Mouse (Mus musculus) cortical plate, adult 2 months (tissue): Measurements from ENCODE around the gene Adamtsl1. TPM values are rescaled to one million over a fixed set of nuclear protein-coding genes. Genes with fewer than 3 reads are reported as not detected.

Experiments used
- H3K27ac ChIP-seq: fragments of 200-500 bp; 2 replicates; pipeline ENCODE4 v1.5.1; 2012; ENCODE audit warnings: low read length, control low read depth, inconsistent platforms; ENCODE audit not compliant: insufficient read depth
- H3K4me1 ChIP-seq: fragments of 200-500 bp; 2 replicates; pipeline ENCODE4 v1.6.1; 2011; ENCODE audit warnings: low read length; ENCODE audit not compliant: control insufficient read depth, insufficient read depth
- H3K4me3 ChIP-seq: fragments of 200-500 bp; 2 replicates; pipeline ENCODE4 v1.5.1; 2011; ENCODE audit warnings: mild to moderate bottlenecking, low read length, control low read depth; ENCODE audit not compliant: insufficient read depth
- CTCF ChIP-seq: fragments of 200-500 bp; IDR thresholded peaks from 2 replicates; pipeline ENCODE4 v1.5.1; 2011; ENCODE audit warnings: mild to moderate bottlenecking, control low read depth, low read length; ENCODE audit not compliant: insufficient read depth; ENCODE audit errors: extremely low read depth
- POLR2A ChIP-seq: fragments of 200-500 bp; IDR thresholded peaks from 2 replicates; pipeline ENCODE4 v1.6.1; 2011; ENCODE audit warnings: mild to moderate bottlenecking, low read length, control low read depth; ENCODE audit not compliant: insufficient read depth; ENCODE audit errors: extremely low read depth
- polyA plus RNA-seq: library from polyadenylated mRNA; depleted of rRNA; stranded (reverse); fragments of >200 nt; gene quantifications from 2 replicates; pipeline ENCODE4 v1.2.3, GENCODE M21; 2012

Adamtsl1 gene
- polyA plus RNA-seq, 1 experiment: 2.6 TPM

DNA sequence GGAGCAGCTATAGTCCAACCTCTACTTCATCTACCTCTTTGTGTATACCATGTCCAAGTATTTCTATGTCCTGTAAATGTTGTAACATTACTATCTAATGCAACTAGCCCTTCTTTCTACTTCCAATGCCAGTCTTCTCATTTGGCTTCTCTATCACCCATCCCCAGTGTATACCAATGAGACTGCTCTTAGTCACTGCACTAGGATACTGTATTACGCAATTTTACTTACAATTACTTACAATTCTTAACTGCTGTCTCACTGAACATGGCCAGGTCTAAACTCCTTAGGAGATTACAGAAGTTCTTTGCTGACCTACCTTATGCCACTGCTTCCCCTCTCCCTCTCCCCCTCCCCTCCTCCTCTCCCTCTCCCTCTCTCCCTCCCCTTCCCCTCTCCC is 505.0 kb downstream of the Adamtsl1 start:
- Histone ChIP-seq H3K27ac (no peak overlapping the region), H3K4me3 (no peak overlapping the region)
- TF ChIP-seq CTCF (no peak), POLR2A (no peak)

DNA sequence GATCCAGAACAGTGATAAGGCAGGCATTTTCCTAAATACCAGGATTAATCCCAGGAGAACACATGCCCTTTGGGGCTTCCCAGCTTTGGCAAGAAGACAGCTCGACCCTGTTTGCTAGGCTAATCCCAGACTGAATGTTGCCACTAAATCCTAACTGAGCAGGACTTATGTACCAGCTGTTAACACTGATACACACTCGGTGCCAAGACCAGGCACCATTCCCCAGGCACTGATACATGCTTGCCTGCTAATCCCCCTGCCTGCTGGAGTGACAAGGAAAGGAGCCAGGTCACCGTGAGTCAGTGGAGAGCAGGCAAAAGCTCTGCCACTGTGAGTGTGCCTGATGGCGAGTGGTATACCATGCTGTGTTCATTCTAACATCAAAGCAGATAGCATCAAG is 505.6 kb downstream of the Adamtsl1 start:
- no peak overlapping the region for H3K4me3 ChIP-seq
- no peaks in the 10 kb centered on the region for H3K4me1 ChIP-seq
- H3K27ac ChIP-seq: no peak overlapping the region
- no peak for TF ChIP-seq CTCF

More for the DNA sequence above, 505.0 kb downstream of the Adamtsl1 start:
- H3K4me1 ChIP-seq: no peaks in the 10 kb centered on the region

DNA sequence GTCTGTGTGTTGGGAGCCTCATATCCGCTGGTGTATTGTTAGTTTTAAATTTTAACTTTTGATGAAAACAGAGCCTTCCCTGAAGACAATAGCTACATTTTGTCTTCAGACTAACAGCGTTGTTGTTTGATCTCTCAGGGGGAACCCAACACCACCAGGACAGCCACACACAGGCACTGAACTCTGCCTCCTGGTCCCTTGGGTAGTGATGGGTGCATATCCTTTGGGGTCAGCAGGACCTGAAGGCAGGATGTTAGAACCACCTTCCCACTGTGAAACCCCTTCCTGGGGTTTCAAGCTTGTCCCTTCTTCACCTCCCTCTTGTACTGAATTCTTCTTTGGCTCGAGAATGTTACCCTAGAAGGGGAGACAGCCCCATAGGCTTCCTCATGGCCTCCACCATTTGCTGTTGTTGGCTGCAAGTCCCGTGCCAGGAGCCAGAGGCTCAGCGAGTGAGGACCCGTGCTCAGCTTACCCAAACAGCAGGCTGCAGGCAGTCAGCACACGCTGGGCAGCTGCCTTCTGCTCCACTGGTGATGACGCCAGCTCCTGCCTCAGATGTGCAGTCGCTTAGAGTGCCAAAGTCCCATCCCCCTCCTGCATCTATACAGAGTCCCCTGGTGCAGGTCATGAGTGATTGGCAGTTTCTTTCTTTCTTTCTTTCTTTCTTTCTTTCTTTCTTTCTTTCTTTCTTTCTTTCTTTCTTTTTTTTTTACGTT is 506.6 kb downstream of the Adamtsl1 start:
- Histone ChIP-seq H3K27ac (no peak overlapping the region), H3K4me3 (no peak overlapping the region), H3K4me1 (no peaks in the 10 kb centered on the region)
- no peak for TF ChIP-seq POLR2A
- no peak for TF ChIP-seq CTCF

DNA sequence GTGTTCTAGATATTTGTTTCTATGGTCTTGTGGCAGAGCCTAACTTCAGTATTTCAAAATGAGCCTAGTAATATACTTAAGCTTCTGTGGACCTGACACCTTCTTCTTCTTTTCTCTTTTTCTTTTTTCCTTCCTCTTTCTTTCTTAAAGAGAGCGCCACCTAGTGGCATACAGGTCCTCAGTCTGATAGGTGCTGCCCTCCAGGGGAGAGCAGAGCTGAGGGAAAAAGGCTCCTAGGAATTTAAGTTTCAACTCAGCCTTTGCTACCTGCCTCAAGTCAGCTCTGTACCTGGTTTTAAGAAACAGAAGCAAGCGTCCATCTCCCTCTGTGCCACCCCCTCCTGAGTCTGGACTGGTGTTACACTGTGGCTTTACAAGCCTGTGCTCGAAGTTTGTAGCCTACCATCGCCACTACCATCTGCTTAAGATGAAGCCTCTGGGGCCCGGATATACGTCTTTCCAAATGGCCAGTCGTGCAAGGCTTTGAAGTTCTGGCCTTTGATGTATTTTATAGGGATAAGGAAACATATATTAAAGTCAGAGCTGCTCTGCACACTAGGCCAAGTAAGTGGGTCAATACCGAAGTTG is 510.7 kb downstream of the Adamtsl1 start:
- Histone ChIP-seq H3K4me1 (no peaks in the 10 kb centered on the region), H3K27ac (no peak overlapping the region), H3K4me3 (no peak overlapping the region)
- TF ChIP-seq CTCF (peak; percentile 85), POLR2A (no peak)

DNA sequence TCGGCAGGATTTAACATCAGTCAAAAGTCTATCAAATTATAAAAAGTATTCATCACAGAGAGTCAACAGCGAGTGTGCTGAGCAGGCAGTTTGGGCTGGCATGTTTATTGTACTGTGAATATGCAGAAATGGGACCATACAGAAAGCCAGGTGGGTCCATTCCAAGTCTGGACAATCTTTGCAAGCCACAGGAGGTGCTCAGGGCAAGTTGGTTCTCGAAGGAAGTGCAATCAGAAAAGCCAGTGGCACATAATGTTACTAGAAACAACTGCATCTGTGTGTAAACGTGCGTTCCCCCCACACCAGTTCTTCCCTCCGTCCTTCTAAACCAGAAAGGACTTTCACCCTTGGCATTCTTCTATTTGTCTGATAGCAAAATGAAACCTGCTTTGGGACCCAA is 515.5 kb downstream of the Adamtsl1 start:
- Histone ChIP-seq H3K27ac (no peak overlapping the region), H3K4me3 (no peak overlapping the region), H3K4me1 (no peaks in the 10 kb centered on the region)
- TF ChIP-seq CTCF: no peak
- TF ChIP-seq POLR2A: no peak

DNA sequence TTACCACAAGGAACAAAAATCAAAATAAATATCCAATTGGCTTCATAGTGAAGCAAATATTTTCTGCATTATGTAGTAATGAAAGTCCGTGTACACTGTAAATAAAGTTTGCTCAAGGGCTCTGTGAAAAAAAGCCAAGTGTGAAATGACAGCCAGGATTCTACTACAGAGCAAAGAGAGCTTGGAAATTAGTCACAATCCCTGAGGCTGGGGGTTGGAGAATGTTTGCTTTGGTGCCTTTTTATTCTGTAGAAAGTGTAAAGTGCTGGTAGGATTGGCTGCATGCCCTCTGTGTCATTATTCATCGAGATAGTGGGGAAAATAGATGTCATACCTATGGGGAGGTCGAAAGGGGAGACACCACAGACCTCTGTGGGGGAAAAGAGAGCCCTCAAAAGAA is 516.2 kb downstream of the Adamtsl1 start:
- no peak overlapping the region for H3K27ac ChIP-seq
- TF ChIP-seq POLR2A (no peak), CTCF (no peak)
- H3K4me1 ChIP-seq: no peaks in the 10 kb centered on the region
- H3K4me3 ChIP-seq: no peak overlapping the region

DNA sequence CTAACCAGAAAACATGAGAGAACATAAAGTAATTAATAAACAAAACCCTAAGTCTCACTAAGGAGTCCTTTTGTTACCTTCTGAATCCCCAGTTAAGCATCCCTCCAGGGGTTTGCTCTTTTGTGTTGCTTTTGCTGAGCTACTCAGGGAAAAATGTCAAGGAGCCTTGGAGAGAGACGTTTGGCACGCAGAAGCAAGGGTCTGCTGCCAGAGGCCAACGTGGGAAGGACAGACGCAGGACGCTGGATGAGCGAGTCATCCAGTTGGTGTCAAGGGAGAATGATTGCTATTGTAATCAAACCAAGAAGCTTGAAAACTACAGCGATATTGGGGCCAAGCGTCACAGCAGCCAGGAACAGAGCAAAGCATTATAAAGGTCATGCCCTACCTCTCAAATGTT is 517.1 kb downstream of the Adamtsl1 start:
- H3K27ac ChIP-seq: no peak overlapping the region
- H3K4me1 ChIP-seq: no peaks in the 10 kb centered on the region
- TF ChIP-seq POLR2A: no peak
- TF ChIP-seq CTCF: no peak
- H3K4me3 ChIP-seq: no peak overlapping the region

DNA sequence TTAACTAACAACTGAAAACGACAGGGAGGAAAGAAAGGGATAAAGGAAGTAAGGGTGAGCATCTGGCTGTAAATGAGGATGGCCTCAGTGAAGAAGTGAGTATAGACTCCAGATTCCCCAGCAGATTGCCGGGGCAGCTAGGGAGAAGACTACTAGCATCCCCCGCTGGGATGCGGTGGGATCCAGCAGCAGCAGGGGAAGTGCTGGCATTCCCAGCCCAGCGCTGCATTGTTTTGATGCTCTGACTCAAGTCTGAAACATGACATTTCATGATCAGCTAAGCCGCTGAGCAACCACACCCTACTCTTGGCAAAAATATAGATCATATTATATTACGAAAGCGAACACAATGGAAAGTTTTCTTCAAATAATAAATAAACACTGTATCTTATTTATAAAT is 526.9 kb downstream of the Adamtsl1 start:
- no peak overlapping the region for H3K4me3 ChIP-seq
- TF ChIP-seq POLR2A (no peak), CTCF (no peak)
- H3K27ac ChIP-seq: no peak overlapping the region
- H3K4me1 ChIP-seq: 0 out of 2 replicates have a peak, but pooled peaks cover 2% of the 10 kb centered on the region

DNA sequence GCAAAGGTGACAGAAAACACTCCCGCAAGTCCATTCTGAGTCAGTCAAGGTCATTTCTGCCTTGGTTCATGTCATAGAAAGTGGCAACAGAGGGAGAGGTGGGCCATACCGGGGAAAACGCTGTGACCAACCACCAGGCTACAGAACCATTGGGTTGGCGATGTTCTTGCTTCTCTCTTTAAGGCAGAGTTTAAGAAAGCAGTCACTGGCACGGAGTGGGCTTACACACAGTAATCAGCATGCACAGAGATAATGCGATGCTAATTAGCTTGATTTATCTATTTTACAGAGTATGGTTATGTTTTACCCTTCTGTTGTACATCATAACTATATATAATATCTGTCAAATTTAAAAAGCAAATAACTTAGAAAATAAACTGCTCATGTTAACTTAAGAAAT is 531.5 kb downstream of the Adamtsl1 start:
- Histone ChIP-seq H3K27ac (no peak overlapping the region), H3K4me3 (no peak overlapping the region), H3K4me1 (peaks cover 2% of the 10 kb centered on the region; the same call in 1 of the 2 replicates)
- TF ChIP-seq CTCF (no peak), POLR2A (no peak)

DNA sequence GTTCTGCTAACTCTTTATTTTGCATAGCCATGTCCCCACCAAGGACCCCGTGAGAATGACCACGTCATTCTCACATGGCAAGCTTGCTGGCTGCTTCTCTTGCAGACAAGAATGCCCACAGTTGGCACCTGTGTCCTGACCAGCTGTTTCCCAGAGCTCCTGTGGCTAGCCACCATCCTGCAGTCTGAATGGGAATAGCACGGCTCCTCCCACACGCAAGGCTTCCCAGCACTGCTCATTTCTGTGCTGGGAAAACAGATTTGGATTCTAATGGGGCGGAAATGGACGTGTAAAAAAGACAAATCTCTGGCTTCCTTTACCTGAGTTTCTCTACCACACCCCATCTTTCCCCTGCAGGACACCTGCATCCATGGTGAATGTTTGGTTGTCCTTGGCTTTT is 531.9 kb downstream of the Adamtsl1 start:
- Histone ChIP-seq H3K4me3 (no peak overlapping the region), H3K4me1 (peaks cover 2% of the 10 kb centered on the region; the same call in 1 of the 2 replicates), H3K27ac (no peak overlapping the region)
- TF ChIP-seq POLR2A: no peak
